Mouse (Mus musculus) lung, postnatal 0 days (tissue): ENCODE measurements at regions not wholly inside any gene's neighbourhood (a gene's known extent, or its start where the extent isn't known, plus 50 kb on each side); places are given as distances from the start of the nearest gene placed in this dataset.

Experiments
- CTCF ChIP-seq: IDR thresholded peaks from 2 replicates; pipeline ENCODE4 v1.5.1; 2016; ENCODE audit warnings: antibody characterized with exemption, mild to moderate bottlenecking
- EP300 ChIP-seq: IDR thresholded peaks from 2 replicates; pipeline ENCODE4 v1.6.1; 2016; ENCODE audit warnings: antibody characterized with exemption, mild to moderate bottlenecking, control low read depth

GRCm38 (mm10) chr16:73310096-73310495 lies 1002.0 kb downstream of the Robo1 start:
- TF ChIP-seq CTCF (no peak), EP300 (no peak)
